Mouse (Mus musculus) layer of hippocampus, postnatal 10 days (tissue): ENCODE data around the gene Etnk2. TPM values are rescaled to one million over a fixed set of nuclear protein-coding genes. Genes with fewer than 3 reads are reported as not detected.
A peak's percentile ranks its signal among the peaks of the same experiment; 100 is the strongest.

Experiments used
- DNase-seq, 2 experiments: peaks; one replicate each; pipeline ENCODE4 v3.0.0; 2021; ENCODE audit warnings: low spot score in 2 of 2
- total RNA-seq, 2 experiments: library from RNA; stranded (reverse); gene quantifications; 2 replicates each; pipeline ENCODE4 v1.2.3; 2021

Gene Etnk2
- total RNA-seq, 2 experiments from 2014 or later, result 5.3 to 7.3 TPM

GRCm38 (mm10) chr1:133415505-133415904 is 52.1 kb downstream of the Etnk2 start:
- no peak for DNase-seq

- DNase-seq, result no peak
These were observed 53.1 kb downstream of the Etnk2 start for GRCm38 (mm10) chr1:133416472-133416871.

DNA sequence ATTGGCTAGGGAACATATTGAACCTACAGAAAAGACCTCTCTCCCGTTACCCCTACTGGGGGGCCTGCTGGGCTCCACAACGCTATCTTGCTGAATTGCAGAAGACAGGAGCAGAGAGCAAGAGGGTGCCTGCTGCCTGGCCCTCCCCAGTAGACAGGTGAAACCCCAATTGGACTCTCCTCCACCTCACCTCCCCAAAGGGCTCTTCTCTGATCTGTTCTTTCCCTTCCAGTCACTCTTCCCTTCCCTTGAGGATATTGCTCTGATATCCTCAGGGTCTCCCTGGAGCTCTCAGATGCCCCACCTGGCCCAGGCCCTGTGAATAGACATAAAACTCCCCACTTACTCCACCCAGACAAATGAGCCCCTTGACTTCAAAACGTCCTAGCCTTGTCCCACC is 53.7 kb downstream of the Etnk2 start:
- no peak for DNase-seq

DNA sequence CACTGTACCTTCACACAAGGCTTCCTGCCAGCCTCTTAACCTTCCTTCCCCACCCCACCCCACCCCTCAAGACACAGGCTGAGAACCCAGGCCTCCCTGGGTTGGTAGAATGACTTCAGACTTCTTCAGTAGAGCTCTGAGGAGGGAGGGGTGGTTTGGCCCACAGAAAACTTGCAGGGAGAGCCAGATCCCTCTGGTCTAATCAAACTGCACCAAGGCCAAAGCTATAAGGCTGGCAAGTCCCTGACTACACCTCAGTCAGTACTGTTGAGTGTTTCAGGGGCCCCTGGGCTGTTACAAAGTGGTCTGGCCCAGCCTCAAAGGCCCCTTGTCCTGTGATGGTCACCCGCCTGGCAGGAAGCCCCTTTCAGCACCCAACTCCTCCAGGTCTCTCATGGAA is 54.2 kb downstream of the Etnk2 start:
- DNase-seq, result peak in 1 of 2 experiments; percentile 5

DNA sequence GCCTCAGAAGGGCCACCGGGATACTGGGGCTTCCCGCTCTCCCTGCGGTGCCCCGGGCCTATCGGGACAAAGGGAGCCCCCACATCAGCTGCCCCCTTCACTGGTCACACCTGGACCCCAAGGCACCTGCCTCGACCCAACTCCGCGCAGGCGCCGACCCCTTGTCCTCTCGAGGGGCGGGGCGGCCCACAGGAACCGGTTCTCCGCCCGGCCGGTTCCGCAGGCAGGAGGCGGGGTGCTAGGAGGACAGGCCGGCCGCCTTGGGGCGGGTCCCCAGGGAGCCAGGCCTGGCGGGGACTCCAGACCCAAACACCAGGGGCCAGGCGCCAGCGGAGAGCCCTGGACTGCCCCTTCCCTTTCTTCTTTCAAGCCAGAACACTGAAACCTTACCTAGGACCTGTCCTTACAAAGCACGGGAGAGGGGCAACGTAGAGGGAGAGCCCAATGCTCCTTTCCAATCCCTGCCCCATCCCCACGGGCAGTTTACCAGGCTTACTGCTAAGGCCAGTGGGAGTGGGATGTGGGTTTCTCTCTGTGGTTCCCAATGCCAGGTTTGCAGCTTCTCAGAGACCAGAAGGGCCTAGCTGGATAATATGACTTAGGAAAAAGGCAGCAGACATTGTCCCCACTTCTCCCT is 54.9 kb downstream of the Etnk2 start:
- peak; percentile 40 to 61 for DNase-seq

- DNase-seq, result peak in 1 of 2 experiments; percentile 2
These were observed 55.9 kb downstream of the Etnk2 start for GRCm38 (mm10) chr1:133419178-133419834.

DNA sequence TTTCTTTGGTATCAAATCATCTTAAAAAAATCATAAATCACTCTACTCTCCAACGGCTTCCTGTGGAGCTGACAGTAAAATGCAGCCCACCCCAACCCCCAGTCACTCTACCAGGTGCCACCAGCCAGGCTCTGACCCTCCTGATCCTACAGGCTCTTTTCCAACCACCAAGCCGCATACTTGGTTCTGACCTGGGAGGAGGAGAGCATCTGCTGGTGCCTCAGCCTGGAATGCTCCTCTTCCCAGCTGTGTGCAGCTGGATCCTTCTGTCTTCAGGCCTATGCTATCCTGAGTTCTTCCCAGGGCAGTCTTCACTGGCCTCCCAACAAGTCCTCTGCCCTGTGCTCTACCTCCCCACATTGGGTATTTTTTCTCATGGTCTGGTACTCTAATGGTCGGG is 57.1 kb downstream of the Etnk2 start:
- peak in 1 of 2 experiments; percentile 1 for DNase-seq

DNA sequence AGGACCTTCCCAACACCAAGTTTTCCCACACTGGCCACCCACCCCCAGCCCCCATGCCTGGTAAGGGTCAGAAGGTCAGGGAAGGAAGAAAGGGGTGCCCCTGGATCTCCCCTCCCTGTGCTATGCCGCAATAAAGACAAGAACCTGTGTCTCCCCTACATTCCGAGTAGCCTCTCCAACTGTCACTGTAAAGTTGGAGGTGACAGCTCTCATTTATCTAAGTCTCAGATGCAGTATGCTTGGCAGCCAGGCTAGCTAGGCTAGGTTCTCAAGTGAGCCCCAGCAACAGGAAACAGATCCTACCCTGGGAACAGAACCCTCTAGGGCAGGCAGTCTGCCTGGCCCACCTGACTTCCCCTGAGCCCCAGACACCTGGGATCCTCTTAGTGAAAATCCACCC is 57.7 kb downstream of the Etnk2 start:
- peak in 1 of 2 experiments; percentile 1 for DNase-seq

DNA sequence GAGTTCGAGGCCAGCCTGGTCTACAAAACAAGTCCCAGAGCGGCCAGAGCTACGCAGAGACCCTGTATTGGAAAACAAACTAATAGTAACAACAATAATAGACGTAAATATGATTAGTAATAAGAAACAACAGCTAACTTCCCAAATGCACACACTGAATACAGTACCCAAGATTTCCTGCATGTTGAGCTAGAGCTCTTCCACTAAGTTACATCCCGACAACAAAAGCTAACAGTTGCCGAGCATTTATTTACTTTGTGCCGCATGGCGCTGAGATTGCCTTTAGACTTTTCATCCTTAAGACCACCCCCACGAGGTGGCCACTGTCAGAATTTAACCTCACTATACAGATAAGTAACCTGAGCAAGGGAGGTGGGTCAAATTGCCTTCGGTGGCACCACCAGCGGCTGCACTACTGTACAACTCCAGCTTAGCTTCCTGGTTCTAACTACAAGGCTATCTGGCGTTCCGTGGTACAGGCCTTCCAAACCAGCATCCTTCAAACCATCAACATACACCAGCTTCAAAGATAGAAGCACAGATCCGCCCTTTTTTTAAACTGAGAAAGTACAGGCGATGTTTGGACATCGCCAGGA is 58.7 kb downstream of the Etnk2 start:
- no peak for DNase-seq

DNA sequence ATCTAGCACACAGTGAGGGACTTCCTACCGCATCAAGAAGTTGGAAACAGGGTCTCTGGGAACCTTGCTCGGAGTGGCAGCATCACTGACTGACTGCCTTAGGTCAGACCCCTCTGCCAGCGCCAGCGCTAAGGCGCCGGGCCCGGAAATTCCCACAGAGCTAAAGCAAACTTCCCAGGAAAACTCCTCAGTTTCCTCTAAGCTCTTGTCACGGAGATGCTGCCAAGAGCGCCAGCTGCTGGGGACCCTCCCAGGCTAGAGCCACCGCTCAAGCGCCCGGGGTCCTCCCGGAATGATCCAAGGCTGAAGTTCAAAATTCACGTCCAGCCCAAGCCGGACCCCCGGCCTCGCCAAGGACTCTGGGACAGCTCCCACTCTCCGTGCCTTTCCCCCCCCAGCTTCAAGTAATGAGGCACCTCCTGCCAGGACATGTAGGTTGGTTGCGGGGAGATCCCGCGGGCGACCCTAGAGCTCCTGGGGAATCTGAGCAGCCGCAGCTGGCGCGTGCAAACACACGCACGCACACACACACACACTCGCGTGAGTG is 59.3 kb downstream of the Etnk2 start:
- DNase-seq, result peak in 1 of 2 experiments; percentile 43

DNA sequence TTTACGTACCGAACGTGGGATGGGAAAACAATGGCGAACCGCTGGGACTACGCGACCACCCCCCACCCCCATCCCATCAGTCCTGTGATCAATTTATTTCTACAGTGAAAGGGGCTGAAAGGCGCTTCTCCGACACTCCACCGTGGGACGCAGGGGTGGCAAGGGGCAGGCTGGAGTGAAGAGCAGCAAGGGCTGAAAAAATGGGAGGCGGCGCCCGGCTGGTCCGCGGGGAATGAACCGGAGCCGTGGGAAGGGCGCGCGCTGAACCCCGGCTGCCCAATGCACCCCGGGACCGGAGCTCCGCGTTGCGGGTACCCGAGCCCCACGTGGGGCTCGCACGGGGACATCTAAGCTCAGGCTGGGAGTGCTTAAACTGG is 59.8 kb downstream of the Etnk2 start:
- DNase-seq, result peak in 1 of 2 experiments; percentile 18

DNA sequence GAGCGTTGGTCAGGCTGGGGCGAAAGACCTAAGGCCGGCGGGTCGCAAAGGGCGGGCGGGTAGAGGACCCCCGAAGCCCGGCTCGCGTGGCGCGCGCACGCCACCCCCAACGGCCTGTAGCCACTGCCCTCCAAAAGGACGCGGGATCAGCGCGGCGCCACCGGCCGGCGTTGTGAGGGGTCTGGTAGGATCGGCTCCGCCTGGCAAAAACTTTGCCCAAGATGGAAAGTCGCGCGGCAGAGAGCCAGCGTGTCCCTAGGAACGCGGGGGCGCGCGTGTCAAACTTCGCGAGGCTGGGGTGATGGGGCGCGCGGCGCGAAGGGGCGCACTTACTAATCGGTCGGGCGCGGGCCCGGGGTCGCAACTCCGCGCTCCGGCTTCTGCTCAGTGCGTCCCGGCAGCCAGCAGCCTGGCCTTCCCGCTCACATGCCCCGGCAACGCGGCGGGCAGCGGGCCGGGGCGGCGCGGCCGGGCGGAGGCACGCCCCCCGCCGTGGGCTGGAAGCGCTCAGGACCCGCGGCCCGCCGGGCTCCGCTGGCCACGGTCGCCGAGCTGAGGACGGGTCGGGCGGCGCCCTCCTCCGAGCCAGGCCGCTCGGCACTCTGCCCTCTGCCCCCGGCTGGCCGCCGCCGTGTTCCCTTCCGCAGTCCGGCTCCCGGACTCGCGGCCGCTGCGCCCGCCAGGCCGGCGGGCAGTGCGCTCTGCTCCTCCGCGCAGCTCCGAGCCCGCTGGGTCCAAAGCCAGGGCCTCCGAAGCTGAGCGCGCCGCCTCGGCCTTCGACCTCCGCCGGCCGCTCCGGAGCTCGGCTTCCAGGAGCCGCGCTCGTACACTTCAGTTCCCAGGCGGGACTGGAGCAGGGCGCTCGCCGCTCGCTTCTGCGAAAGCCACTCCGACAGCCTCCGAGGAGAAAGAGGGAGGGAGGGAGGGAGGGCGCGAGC is 60.4 kb downstream of the Etnk2 start, which contains the start of gene Sox13:
Gene Sox13, minus strand, starts transcription at position 835 of the 938 bp plus-strand sequence.
- DNase-seq, result peak; percentile 42 to 56

DNA sequence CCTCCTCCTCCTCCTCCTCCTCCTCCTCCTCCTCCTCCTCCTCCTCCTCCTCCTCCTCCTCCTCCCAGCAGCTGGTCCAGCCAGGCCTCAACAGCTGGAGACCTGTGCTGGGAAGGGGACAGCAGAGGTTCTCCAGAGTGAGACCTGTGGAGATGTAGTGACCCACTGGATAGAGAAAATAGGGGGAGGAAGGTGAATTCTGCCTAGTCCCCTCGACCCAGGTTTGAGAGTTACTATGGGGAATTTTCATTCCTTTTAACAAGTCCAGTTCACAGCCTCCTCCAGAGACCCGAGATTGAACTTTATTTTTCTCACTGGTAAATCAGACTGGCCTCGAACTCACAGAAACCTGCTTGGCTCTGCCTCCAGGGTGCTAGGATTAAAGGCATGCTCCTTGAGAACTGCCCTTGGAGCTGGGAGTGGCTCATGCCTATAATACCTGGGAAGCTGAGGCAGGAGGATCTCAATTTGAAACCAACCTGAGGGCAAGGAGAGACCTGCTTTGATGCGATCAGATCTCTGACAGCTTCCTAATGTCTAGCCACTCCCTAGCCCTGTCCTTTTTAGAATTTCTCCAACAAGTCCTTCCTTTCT is 61.3 kb downstream of the Etnk2 start:
- DNase-seq, result no peak

Other genes with a start within 250 kb of the Etnk2 start
- 10 to 100 TPM; 44.5 to 45.0 TPM for gene Ppp1r15b, start 232.4 kb upstream of the Etnk2 start, total RNA-seq
- 10 to 100 TPM; 54.8 to 65.7 TPM for gene Plekha6, start 199.4 kb upstream of the Etnk2 start, total RNA-seq
- gene Golt1a, start 53.8 kb upstream of the Etnk2 start, total RNA-seq, result not detected
- under 1 TPM in 1 of 2 experiments, not detected in 1; 0.59 TPM for gene Kiss1, start 41.7 kb upstream of the Etnk2 start, total RNA-seq
- under 1 TPM in 1 of 2 experiments, not detected in 1; 0.37 TPM for gene Ren1, start 13.1 kb upstream of the Etnk2 start, total RNA-seq
- gene Sox13, start 60.8 kb downstream of the Etnk2 start, total RNA-seq, result 10 to 100 TPM in 1 of 2 experiments, 1 to 10 TPM in 1; 9.2 to 10.3 TPM
- 100 to 1,000 TPM in 1 of 2 experiments, 10 to 100 TPM in 1; 97.8 to 112 TPM for gene Snrpe, start 246.7 kb downstream of the Etnk2 start, total RNA-seq